Mouse (Mus musculus): ENCODE data around the gene Etl4.

DNA sequence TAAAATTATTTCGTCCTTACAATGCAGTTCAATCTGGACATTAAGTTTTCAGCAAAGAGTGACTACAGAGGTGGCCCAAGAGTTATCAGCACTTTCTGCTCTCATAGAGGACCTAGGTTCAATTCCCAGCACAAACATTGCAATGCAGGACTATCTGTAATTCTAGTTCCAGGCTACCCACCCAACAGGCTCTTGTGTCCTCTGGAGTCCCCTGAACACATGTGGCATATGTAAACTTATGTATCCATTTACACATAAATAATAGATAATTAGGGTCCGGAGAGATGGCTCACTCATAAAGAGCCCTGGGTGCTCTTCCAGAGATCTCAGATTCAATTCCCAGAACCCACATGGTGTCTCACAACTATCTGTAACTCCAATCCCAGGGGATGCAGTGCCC, 533.2 kb downstream of the Etl4 start:
- no peak for TF ChIP-seq EP300 (IDR thresholded peaks at IDR 0.05; ENCODE audit: low read depth)
- no peak for TF ChIP-seq CTCF (IDR thresholded peaks at IDR 0.05; ENCODE audit: low read depth)

All from heart, postnatal 0 days (tissue).